Mouse (Mus musculus): ENCODE data around the gene Tead4. TPM values are rescaled to one million over a fixed set of nuclear protein-coding genes. Genes with fewer than 3 reads are reported as not detected.

The Tead4 gene
- total and polyA plus RNA-seq, 3 experiments, result not detected

- no peak overlapping the region for H3K4me2 ChIP-seq (ENCODE audit: insufficient read depth, low read depth, poor library complexity, severe bottlenecking)
- TF ChIP-seq CHD1 (IDR thresholded peaks at IDR 0.05; ENCODE audit: low read depth, low read length) (no peak), EP300 (IDR thresholded peaks at IDR 0.05; ENCODE audit: low read length) (no peak), TCF12 (IDR thresholded peaks at IDR 0.05; ENCODE audit: low read depth, low read length) (no peak), NRF1 (IDR thresholded peaks at IDR 0.05; ENCODE audit: low read depth, low read length) (no peak), E2F4 (IDR thresholded peaks at IDR 0.05; ENCODE audit: insufficient replicate concordance, low read depth, low read length) (no peak), KAT2A (IDR thresholded peaks at IDR 0.05; ENCODE audit: insufficient replicate concordance, low read length) (no peak), POLR2AphosphoS2 (IDR thresholded peaks at IDR 0.05; ENCODE audit: low read depth, low read length) (no peak), USF1 (IDR thresholded peaks at IDR 0.05; ENCODE audit: low read depth, low read length) (no peak), SMC3 (IDR thresholded peaks at IDR 0.05; ENCODE audit: low read depth, low read length) (no peak), ZMIZ1 (IDR thresholded peaks at IDR 0.05; ENCODE audit: low read depth, low read length) (no peak)
- H3K9me3 ChIP-seq (replicated peaks; ENCODE audit: low read length), result no peaks in the 10 kb centered on the region
- DNase-seq (ENCODE audit: extremely low read depth), result no peak
- H3K9ac ChIP-seq (ENCODE audit: insufficient read depth, low read depth), result no peak overlapping the region
- no peaks in the 10 kb centered on the region for H3K4me1 ChIP-seq (ENCODE audit: control insufficient read depth in 1 of 2, insufficient read depth in 2 of 2)
- in situ Hi-C loops (cut with MboI; ENCODE audit: low pct_ligation_motif_present, low pct_unique_long_range_greater_than_20kb, low sequenced_read_pairs) (no loop called here), dilution Hi-C loops (cut with MboI; ENCODE audit: extremely low pct_ligation_motif_present, extremely low pct_unique_long_range_greater_than_20kb, low sequenced_read_pairs) (no loop called here)
- no peaks in the 10 kb centered on the region for H3K36me3 ChIP-seq (replicated peaks in 1 of 2; ENCODE audit: control insufficient read depth in 1 of 2, insufficient read depth in 1 of 2, low read length in 1 of 2)
- H3K27ac ChIP-seq (ENCODE audit: insufficient read depth, low read depth), result no peak overlapping the region
- no peaks in the 10 kb centered on the region for H3K79me2 ChIP-seq (replicated peaks; ENCODE audit: control insufficient read depth, extremely low read depth, insufficient read depth, poor library complexity, severe bottlenecking)
- H3K4me3 ChIP-seq (replicated peaks in 1 of 3; ENCODE audit: low read depth in 2 of 3, low read length in 2 of 3, poor library complexity in 1 of 3), result no peak overlapping the region
- H3K27me3 ChIP-seq (replicated peaks), result peaks cover 43% of the 10 kb centered on the region
Observed at GRCm38 (mm10) chr6:128179651-128180050, 121.0 kb downstream of the Tead4 start.

- H3K9me3 ChIP-seq (replicated peaks; ENCODE audit: low read length), result no peaks in the 10 kb centered on the region
- H3K79me2 ChIP-seq (replicated peaks; ENCODE audit: control insufficient read depth, extremely low read depth, insufficient read depth, poor library complexity, severe bottlenecking), result no peaks in the 10 kb centered on the region
- no peak overlapping the region for H3K4me3 ChIP-seq (replicated peaks in 1 of 3; ENCODE audit: low read depth in 2 of 3, low read length in 2 of 3, poor library complexity in 1 of 3)
- H3K4me2 ChIP-seq (ENCODE audit: insufficient read depth, low read depth, poor library complexity, severe bottlenecking), result no peak overlapping the region
- in situ Hi-C loops (cut with MboI; ENCODE audit: low pct_ligation_motif_present, low pct_unique_long_range_greater_than_20kb, low sequenced_read_pairs) (no loop called here), dilution Hi-C loops (cut with MboI; ENCODE audit: extremely low pct_ligation_motif_present, extremely low pct_unique_long_range_greater_than_20kb, low sequenced_read_pairs) (no loop called here)
- no peak for DNase-seq (ENCODE audit: extremely low read depth)
- H3K4me1 ChIP-seq (ENCODE audit: control insufficient read depth in 1 of 2, insufficient read depth in 2 of 2), result no peaks in the 10 kb centered on the region
- H3K27ac ChIP-seq (ENCODE audit: insufficient read depth, low read depth), result no peak overlapping the region
- peaks cover 39% of the 10 kb centered on the region for H3K27me3 ChIP-seq (replicated peaks)
- no peaks in the 10 kb centered on the region for H3K36me3 ChIP-seq (replicated peaks in 1 of 2; ENCODE audit: control insufficient read depth in 1 of 2, insufficient read depth in 1 of 2, low read length in 1 of 2)
- no peak overlapping the region for H3K9ac ChIP-seq (ENCODE audit: insufficient read depth, low read depth)
- TF ChIP-seq ETS1 (conservative IDR thresholded peaks at IDR 0.05; ENCODE audit: low read depth, low read length) (no peak), GABPA (IDR thresholded peaks at IDR 0.05; ENCODE audit: insufficient replicate concordance, low read depth, low read length) (no peak), MEF2A (IDR thresholded peaks at IDR 0.05; ENCODE audit: borderline replicate concordance, low read depth, low read length) (no peak), PAX5 (IDR thresholded peaks at IDR 0.05; ENCODE audit: low read length) (no peak), CHD2 (IDR thresholded peaks at IDR 0.05; ENCODE audit: low read length) (no peak), ZKSCAN1 (IDR thresholded peaks at IDR 0.05; ENCODE audit: borderline replicate concordance, low read depth, low read length) (no peak), SMC3 (IDR thresholded peaks at IDR 0.05; ENCODE audit: low read depth, low read length) (0 out of 2 replicates have a peak, but pooled peaks have one; percentile 17), USF1 (IDR thresholded peaks at IDR 0.05; ENCODE audit: low read depth, low read length) (no peak), RCOR1 (conservative IDR thresholded peaks at IDR 0.05; ENCODE audit: low read depth, low read length) (no peak), SIN3A (IDR thresholded peaks at IDR 0.05; ENCODE audit: low read length) (no peak), MAX (IDR thresholded peaks at IDR 0.05; ENCODE audit: low read length) (no peak), E2F4 (IDR thresholded peaks at IDR 0.05; ENCODE audit: insufficient replicate concordance, low read depth, low read length) (no peak), POLR2AphosphoS2 (IDR thresholded peaks at IDR 0.05; ENCODE audit: low read depth, low read length) (no peak), BHLHE40 (IDR thresholded peaks at IDR 0.05; ENCODE audit: low read depth, low read length) (no peak), ELF1 (IDR thresholded peaks at IDR 0.05; ENCODE audit: low read depth, low read length) (no peak), MYC (IDR thresholded peaks at IDR 0.05; ENCODE audit: low read depth, low read length) (no peak), TCF12 (IDR thresholded peaks at IDR 0.05; ENCODE audit: low read depth, low read length) (no peak), RAD21 (IDR thresholded peaks at IDR 0.05; ENCODE audit: low read depth, low read length) (peak; percentile 38), CTCF (conservative IDR thresholded peaks at IDR 0.05 in 1 of 2, IDR thresholded peaks at IDR 0.05 in 1 of 2; ENCODE audit: low read depth in 2 of 2, low read length in 2 of 2) (peak in 1 of 2 experiments; percentile 54; a peak in 2 of 4 replicates), ZNF384 (IDR thresholded peaks at IDR 0.05; ENCODE audit: low read depth, low read length) (no peak)
Observed at GRCm38 (mm10) chr6:128179247-128179646, 121.4 kb downstream of the Tead4 start.

All from CH12.LX (cell line).